Mouse (Mus musculus) 3134 (cell line): ENCODE data around the gene Drd2.

ENCODE experiments used
- DNase-seq: peaks from one replicate; pipeline ENCODE4 v3.0.0-alpha.2; 2011; ENCODE audit warnings: low spot score; ENCODE audit not compliant: insufficient read length; ENCODE audit errors: extremely low read depth

The Drd2 gene

DNA sequence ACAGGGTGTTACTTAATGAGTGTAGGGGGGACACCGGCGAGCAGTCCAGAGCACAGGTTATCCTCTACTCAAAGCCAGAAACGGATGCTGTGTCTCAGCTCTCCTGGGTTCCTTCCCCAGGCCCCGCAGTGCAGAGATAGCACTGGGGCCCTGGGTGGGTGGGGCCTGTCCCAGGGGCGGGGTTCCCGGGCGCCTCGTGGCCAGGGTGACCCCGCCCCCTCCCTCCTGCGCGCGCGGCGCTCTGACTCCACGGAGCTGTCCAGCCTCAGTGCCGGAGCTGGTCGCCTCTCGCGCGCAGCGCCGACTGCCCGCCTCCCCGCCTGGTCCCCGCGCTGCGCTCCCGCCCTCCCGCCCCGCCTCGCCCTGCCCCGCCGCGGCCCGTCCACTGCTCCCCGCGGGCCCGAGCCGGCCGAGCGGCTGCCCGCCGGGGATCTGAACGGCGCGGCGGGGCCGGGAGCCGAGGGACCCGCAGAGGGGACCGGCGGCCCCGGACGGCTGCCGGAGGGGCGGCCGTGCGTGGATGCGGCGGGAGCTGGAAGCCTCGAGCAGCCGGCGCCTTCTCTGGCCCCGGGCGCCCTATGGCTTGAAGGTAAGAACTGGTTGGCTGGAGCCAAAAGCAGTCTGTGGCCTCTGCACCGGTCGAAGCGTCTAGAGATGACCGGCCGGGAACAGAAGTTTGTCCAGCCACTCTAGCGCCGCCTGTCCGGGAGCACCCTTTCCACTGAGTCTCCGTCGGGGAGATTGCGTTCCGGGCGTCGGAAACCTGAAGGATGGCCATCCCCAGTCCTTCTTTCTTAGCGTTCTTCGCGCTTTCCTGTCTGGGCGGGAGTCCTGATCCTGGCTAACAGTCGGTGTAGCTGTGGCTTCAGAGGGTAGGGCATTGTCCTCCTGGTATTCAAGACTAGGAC, at the start of gene Drd2:
TSS of gene Drd2 (plus strand) at position 492 of the 908 bp plus-strand sequence.
- peak; percentile 6 for DNase-seq

DNA sequence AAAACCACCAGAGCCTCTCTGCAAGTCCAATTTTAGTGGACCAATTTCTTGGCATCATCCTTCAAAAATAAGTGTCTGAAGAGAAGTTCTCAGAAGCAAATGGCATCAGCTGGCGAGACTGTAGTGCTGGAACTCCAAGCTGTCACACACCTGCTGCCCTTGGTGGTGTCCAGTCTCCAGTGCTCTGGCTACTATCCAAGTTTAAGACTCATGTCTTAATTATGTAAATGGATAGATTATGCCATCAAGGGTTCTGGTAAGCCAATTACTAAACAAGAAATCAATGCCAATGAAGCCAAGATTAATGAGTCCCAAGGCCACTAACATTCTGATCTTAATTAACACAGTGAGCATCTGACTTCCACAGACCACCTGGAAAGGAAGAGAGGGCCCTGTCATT, 45.3 kb upstream of the Drd2 start:
- no peak for DNase-seq

DNA sequence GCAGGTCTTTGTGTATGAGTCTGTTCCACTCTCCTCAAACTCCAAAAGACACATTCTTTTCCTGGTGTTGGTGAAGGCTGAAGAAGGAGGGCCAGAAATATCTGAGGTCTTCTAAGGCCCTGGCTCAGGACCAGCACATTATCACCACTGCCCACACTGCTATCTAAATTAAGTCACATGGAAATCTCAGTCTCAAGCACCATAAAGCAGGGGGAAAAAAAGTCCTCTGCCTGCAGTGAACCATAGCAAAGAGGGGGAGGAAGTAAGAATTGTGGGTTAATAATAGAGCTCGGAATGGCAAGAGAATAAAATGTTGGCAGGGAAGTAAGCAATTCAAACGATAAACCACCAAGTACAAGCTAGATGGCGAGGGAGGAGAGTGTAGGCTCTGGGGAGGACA, 32.9 kb upstream of the Drd2 start:
- DNase-seq, result no peak

DNA sequence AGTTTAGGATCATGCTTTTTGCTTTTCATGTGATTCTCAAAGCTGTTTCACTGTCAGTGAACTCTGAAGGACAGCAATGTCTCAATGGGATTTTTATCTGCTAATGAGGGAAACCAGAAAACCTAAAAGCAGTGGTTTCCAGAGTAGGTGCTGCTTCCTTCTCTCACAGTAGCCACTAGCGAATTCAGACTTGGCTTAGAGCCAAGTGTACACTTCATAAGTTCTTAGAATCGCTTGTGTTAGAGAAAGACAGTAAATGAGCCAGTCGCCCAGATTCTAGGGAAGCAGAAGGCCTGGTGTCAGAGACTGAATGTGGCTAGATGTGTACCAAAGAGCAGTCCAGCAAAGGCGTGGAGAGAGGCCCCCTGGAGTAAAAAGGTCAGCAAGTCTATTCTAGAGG, 29.6 kb upstream of the Drd2 start:
- no peak for DNase-seq

DNA sequence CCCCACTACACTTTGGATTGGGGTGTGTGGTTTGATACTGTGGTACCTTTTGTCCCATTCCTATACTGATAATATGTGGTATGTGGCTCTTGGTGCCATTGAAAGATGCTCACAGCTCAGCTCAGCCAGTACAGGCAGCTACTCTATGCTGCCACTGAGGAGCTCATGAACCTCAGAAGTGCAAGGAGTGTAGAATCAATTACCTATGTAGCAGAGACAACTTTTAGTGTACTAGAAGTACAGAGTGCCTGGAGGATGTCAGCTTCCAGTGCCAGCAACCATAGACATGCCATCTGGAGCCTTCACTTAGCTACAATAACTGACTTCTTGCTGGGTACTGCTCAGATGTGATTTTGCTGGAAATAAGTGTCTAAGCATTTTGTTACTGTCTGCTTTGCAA, 21.8 kb upstream of the Drd2 start:
- DNase-seq, result no peak

DNA sequence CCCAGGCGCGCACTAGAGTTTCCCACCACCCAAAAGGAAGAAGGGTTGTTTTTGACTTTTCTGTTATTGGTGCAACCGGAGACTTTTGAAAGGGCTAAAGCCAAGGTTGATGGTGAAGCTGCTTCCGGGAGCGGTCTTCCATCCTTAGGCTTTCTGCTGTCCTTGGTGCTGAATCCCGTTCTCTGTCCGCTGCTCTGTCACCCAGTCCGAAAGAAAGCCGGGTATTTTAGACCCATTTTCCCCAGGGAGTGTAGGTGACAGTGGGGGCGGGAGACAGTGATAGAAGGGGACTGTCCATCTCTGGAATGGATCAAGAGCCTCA, 578 bp downstream of the Drd2 start:
- DNase-seq, result no peak

DNA sequence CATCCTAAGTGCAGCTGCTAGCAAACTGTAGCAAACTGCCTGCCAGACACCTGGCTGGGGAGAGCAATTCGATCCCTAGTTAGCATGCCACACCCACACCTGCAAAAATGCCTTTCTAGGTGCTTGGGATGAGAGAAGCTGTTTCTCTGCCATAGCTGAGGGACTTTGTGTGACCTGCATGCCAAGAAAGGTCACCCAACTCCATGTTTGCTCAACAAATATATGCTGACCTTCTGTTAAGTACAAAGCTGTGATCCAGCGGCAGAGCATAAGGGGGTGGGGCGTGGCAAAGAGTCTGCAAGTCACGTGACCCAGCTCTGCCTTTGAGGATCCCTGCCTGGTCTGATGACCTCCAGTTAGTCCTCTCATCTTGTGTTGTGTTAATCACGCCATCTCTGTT, 25.3 kb downstream of the Drd2 start:
- no peak for DNase-seq

DNA sequence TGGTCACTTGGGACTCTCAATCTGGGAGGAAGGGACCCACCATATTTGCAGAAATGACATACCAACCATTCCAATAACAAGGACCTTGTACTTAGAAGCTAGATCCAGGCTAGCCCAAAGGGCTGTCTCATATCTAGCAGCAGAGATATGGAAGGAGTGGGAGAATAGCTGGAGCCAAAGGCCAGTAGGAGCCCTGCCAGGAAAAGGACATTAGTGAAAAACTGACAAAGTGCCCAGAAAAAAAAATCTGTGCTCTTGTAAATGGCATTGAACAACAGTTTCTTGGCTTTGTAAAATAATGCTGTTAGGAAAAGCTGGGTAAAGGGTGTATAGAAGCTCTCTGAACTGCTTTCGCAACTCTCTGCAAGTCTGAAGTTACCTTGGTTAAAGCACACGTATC, 33.5 kb downstream of the Drd2 start:
- DNase-seq, result no peak

DNA sequence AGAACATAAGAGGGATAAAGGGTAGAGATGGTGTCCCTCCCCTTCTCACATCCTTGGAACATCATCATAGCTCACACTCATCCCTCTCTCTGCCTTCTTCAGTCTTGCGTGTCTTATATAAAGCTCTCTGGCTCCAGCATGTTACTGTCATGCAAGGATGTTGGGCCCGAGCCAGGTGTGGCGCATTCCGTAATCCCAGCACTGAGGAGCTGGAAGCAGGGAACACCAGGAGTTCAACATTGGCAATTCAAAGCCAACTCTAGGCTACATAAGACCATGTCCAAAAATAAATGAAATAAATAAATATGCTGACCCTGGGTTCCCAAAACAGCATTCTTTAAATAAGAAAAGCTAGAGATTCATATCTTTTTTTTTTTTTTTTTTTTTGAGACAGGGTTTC, 39.5 kb downstream of the Drd2 start:
- DNase-seq, result no peak

DNA sequence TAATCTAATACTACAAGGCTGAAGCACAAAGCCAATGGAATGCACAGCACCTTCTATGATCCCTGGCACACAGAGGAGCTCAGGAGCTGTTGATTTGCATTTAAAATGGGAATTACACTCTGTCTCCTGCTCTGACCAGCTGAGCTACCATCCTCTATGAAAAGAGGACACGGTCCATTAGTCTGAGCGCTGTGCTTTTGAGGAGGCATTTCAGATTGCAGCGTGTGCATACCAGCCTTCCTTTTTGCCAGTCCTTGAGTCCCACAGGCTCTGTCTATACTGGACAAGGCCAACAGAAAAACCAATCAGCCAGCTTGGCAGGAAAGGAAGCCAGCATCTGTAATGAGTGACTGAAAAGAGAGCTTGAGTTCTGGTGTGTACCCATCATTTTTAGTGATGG, 43.6 kb downstream of the Drd2 start:
- no peak for DNase-seq

DNA sequence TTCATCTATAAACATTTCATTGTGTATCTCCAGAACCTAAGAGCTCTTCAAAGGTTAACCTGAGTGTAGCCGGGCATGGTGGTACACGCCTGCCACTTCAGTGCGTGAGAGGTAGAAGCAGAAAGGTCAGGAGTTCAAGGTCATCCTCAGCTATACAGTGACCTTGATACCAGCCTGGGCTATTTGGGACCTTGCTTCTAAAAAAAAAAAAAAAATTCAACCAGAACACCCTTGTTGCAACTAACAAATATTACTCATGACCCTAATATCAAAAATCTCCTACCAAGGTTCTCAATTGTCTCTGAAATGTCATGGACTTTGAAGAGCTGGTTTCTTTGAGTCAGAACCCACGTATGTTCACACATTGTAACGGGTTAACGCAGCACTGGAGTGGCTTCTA, 44.4 kb downstream of the Drd2 start:
- DNase-seq, result no peak

DNA sequence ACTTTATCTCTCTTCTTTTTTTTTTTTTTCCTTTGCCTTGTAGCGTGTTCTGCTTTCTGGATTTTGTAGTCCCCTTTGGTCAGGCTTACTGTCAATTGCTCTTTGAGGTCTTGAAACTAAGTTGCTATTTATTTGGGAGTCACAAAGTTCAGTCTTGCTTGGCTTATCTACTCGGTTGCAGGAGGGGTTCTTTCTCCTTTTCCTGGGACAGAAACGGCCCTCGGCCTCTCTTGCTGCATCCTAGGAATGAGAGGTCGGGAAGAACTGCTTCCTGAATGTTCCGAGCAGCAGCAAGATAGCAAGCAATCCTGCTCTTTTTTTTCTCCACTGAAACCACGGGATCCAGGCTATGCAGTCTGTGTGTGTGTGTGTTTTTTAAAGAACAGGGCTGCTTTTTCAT, 44.9 kb downstream of the Drd2 start:
- DNase-seq, result no peak

DNA sequence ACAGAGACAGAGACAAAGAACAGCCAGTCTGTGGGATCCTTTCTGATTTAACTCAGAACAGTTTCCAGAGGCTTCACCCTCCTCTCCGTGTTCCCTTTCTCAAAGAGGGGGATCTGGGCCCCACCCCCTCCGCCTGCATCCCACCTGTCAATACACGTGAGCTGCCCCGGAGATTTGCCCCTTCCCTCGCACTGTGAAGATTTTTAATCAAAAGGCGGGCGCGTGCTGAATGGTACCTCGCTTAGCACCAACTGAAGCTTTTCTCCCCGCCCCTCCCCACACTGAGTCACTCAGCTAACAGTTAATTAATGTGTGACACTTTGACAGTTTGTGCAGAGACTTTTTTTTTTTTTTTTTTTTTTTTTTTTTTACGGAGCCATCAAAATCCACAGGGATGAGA, 45.7 kb downstream of the Drd2 start:
- no peak for DNase-seq

DNA sequence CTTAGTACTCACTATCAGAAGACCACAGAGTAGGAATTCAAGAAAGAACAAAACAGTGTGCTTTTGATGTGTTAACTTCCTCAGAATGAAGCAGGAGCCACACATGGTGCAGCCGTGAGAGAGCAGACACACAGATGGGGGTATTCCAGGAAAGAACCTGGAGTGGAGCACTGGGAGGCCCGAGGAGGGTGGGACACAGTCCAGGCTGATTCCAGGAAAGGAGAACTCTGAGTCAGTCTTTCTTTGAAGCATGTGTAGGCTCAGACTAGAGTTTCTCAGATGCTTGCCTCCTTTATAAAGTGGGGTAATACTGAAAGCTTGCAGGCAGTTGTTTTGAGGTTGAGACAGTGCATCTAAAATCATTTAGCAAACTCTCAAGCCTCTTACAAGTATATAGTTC, 51.8 kb downstream of the Drd2 start:
- no peak for DNase-seq

DNA sequence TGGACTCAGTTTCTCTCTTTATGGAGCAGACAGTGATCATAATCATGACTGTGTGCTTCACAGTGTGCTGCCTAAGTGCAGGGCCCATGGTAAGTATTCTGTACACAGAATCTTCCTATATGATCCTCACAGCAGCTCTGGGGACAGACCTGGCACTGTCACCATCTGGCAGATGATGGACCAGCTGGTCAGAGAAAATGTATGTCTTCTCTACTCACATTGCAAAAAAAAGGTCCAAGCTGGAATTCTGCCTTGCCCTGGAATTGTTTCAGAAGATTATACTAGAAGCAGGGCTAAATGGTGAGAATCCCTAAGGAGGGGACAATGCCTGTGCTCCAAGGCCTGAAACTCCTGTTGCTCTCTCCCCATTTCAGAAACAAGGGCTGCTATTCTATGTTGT, 55.6 kb downstream of the Drd2 start:
- no peak for DNase-seq

DNA sequence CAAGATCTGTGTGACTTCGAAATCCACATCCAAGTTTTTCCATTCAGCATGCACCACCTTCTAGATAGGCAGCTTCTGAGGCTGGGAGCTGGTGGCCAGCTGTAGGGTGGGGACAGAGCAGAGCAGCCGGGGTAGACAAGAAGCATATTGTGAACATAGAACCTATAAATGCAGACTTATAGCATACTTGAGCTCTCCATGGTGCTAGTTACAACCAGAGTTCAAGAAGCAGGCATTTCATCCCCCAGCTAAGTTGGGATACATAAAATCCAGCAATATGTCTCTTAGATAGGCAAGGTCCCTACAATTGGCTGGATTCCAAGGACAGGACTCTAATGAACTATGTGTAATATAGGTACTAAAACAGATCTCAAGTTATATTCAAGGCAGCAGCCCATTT, 63.3 kb downstream of the Drd2 start:
- no peak for DNase-seq

DNA sequence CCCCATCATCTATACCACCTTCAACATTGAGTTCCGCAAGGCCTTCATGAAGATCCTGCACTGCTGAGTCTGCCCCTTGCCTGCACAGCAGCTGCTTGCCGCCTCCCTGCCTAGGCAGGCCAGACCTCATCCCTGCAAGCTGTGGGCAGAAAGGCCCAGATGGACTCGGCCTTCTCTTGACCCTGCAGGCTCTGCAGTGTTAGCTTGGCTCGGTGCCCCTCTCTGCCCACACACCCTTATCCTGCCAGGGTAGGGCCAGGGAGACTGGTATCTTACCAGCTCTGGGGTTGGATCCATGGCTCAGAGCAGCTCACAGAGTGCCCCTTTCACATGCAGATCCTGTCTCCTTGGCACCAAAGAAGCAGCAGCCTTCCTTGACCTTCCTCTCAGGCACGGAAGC, 66.6 kb downstream of the Drd2 start:
- DNase-seq, result no peak

DNA sequence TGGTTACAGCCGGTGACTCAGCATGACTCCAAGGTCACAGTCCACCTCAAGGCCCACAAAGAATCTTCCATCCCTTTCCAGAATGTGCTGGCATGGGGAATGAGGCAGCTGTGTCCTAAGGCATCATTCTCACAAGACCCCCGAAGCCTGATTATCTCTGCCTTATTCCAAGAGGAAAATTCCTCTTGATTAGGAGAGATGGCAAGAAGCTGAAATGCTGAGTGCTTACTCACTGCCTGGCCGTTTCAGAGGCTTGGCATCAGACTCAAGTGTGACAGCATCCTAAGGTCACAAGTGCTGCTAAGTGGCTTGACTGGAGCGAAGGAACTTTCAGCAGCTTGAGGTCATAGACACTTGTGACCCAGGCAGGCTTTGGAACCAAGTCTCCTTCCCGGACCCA, 70.2 kb downstream of the Drd2 start:
- no peak for DNase-seq

DNA sequence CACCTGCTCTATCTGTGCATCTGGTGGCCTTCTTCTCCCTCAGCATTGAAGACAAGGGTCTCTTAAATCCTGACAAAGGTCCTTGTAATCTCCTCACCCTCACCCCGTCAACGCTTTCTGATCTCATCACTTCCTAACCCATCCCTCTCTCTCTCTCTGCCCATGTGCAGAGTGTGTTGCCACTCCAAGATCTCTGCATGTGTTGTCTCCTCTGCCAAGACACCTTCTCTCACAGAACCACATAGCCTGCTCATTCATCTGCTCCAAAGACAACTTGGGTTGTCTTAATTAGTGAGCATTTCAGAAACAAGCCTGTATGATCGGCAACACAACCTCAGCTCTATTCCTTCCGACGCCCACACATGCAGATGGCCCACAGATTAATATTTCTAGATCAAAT, 83.4 kb downstream of the Drd2 start:
- no peak for DNase-seq

DNA sequence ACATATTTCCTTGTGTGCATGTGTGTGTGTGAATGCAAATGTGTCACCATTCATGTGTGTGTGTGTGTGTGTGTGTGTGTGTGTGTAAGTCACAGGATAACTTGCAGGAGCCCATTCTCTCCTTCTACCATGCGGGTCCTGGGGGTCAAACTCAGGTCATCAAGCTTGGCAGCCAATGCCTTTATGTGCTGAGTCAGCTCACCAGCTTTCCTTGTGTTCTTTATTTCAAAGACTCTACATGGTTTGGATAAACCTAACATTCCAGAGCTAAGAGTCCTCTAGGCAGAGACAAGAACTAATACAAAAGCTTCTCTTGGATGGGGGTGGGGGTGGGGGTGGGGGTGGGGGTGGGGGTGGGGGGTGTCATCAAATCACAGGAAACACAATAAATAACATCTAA, 85.2 kb downstream of the Drd2 start:
- DNase-seq, result no peak

DNA sequence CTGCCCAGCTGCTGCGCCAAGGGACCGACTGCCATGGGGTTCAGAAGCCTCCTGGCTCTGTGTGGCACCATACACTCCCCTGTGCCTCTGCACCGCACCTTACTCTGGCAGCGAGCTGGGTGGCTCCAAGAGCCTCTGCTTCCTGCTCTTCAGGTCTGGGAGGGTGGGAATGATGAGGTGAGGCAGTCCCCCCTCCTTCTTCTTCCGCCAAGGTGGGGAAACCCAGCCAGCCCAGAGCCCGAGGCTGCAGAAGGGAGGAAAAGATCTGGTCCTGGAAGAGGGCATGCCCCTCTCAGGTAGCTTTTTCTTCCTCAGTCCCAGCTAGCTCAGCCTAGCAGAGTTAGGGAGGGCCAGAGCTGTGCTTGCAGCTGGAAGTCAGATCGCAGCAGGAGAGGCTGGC, 86.5 kb downstream of the Drd2 start, which contains the start of gene Ankk1:
TSS of gene Ankk1 (minus strand) at position 101 of the 400 bp plus-strand sequence.
- DNase-seq, result no peak

DNA sequence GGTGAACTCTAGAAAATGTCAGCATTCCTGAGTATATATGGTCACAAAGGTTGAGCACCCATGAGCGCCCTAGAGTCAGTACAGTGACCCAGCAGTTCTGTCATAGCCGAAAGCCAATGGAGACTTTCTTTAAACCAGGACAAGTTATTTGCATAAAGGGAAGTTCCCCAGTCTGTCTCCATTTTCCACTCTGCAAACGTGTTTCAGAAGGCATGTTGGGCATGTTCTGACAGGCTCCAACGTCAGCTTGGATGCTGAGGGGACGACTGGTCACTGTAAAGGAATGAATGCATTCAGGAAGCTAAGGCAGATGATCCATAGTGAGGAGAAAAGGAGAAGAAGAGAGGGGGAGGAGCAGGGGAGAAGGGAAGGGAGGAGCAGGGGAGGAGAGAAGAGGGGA, 87.1 kb downstream of the Drd2 start:
- DNase-seq, result no peak

DNA sequence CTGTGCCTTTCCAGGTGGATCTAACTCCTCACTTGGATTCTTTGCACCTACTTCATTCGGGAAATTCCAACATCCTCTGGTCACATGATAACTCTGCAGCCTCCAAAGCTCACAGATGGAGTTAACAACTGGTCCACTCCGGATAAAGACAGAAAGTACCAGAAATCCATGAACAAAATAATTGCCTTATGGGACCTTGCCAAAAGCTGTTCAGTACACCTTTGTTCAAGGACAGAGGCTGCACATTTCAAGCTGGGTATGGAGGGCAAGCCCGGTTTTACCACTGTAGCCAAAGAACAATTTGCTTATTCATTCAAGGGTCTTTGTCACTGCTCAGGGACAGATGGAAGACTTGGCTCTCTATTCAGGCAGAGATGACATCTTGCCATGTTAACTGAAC, 102.2 kb downstream of the Drd2 start:
- DNase-seq, result no peak
